Mouse (Mus musculus) inflammation-experienced regulatory T-cells (primary cell): ENCODE measurements around the gene Olfr992. TPM values are rescaled to one million over a fixed set of nuclear protein-coding genes. Genes with fewer than 3 reads are reported as not detected.

Experiments used
- polyA plus RNA-seq, 2 experiments: library from polyadenylated mRNA; unstranded; fragments of 100-300 nt; shearing (Covaris generic); gene quantifications; one replicate each; pipeline ENCODE4 v1.2.1; 2017

Olfr992 gene
- polyA plus RNA-seq, result not detected

DNA sequence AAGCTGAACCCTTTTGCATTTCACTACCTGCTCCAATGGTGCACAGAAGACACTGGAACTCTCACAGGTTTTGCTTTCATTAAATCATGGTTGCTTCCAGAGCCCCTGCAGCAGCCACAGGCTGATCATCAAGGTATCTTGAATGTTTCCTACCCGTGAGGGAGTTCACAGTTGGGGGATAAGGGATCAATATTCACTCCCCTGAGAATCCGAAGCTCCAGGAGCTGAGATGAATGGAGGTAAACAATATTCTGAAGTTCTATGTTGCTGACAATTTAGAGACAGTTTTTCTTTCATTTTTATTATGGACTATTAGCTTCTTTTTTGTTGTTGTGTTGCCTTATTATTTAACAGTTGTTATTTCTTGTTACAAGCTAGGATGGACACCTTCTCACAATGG, at the start of gene Olfr992:
Olfr992 (minus strand) TSS at position 101 of the 400 bp plus-strand sequence.

DNA sequence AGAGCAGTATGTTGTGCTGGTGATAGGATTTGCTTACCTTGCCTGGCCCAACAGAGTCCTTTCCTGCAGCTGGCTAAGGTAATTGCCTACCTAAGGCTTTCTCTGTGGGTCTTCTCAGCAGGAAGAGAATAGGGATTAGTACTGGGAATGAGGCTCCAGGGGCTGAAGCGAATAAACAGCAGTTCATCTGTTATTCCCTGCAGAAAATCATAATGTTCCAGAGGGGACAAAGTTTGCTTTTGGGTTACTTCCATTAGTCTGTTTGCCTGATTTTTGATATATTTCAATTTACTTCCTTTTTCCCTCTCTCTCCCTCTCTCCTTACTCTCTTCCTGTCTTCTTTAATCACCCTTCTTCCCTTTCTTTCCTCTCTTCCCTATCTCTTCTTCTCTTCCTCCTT, 34.3 kb upstream of the Olfr992 start, which contains the start of gene Olfr995:
Olfr995 (minus strand) TSS at position 101 of the 400 bp plus-strand sequence.

DNA sequence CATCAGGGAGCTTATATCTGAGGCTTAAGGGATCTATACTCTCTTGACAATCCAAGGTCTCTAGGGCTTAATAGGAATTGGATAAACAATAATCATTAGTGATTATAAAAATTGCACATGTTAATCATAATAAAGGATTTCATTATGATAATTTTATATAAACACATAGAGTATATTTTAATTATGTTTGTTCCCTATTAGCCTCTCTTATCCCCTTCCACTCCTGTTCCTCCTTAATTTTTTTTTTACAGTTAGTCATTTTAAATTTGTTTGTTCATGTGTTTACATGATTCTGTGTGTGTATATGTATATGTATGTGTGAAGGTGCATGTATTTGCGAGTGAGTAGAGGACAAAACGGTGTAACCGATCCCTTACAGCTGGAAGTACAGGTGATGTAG, 27.1 kb upstream of the Olfr992 start, which contains the start of gene Olfr994:
Olfr994 (minus strand) TSS at position 101 of the 400 bp plus-strand sequence.

DNA sequence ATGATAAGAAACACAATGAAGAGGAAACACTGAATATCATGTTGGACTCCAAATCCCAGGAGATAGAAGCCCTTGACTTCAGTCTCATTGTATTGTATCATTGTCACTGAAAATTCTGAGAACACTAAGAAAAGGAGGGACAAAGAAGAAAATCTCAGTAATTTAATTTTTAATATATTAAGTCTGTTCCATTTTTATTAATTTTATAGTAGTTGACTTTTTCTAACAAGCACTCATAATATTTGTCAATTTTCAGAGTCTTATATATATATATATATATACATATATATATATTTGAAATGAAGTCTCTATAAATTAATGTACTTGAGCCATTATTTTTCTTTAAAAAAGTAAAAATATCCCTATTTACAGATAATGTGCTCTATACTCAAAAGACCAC, 5.5 kb upstream of the Olfr992 start, which contains the start of gene Olfr993:
Olfr993 (minus strand) TSS at position 101 of the 400 bp plus-strand sequence.

DNA sequence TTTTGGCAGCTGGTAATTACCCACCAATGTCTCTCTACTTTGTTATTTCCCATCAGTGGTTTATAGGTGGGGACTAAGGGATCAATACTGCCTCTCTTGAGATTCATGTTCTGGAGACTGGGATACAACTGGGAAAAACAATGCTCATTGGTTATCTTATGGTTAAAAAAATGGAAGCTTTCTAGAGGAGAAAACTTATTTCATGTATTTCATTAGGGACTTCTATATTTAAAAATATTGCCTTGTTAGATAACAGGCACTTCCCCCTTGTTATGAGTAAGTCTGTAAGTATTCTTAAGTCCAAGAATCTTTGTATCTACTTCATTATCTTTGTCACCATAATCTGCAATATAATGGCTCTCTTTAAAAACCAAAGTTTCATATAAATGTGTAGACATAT, 46.1 kb downstream of the Olfr992 start, which contains the start of gene Olfr988:
Olfr988 (minus strand) TSS at position 101 of the 400 bp plus-strand sequence.

Other genes with a start within 250 kb of the Olfr992 start
- under 1 TPM; 0.11 to 0.20 TPM for gene Lrrc55, start 212.3 kb downstream of the Olfr992 start, polyA plus RNA-seq
- not detected for gene Olfr987, start 70.2 kb downstream of the Olfr992 start, polyA plus RNA-seq
- not detected for gene Olfr988, start 46.2 kb downstream of the Olfr992 start, polyA plus RNA-seq
- not detected for gene Olfr993, start 5.4 kb upstream of the Olfr992 start, polyA plus RNA-seq
- not detected for gene Olfr994, start 27.0 kb upstream of the Olfr992 start, polyA plus RNA-seq
- 1 to 10 TPM in 1 of 2 experiments, not detected in 1; 1.1 TPM for gene Olfr995, start 34.2 kb upstream of the Olfr992 start, polyA plus RNA-seq
- gene 4833423E24Rik, start 109.6 kb upstream of the Olfr992 start, polyA plus RNA-seq, result under 1 TPM in 1 of 2 experiments, not detected in 1; 0.36 TPM
- not detected for gene Olfr996, start 169.7 kb upstream of the Olfr992 start, polyA plus RNA-seq
- gene Olfr998, start 179.5 kb upstream of the Olfr992 start, polyA plus RNA-seq, result not detected
- gene Olfr1000, start 202.4 kb upstream of the Olfr992 start, polyA plus RNA-seq, result not detected
- not detected for gene Olfr1002, start 241.2 kb upstream of the Olfr992 start, polyA plus RNA-seq